15 mouse cellular contexts compared by ENCODE assay signal in genomic region chrX:106628514-106628913, GRCm38 (mm10). TPM values are rescaled to one million over a fixed set of nuclear protein-coding genes. Genes with fewer than 3 reads are reported as not detected.
"Had no signal": no experiment of that assay in that cellular context is flagged by ENCODE, and none has a peak within 500 bp of the region (broad histone marks: within the 10 kb centered on the region; RNA-seq: fewer than 3 reads in every experiment).

No protein-coding gene starts in this region.

- H3K9me3 ChIP-seq: kidney, embryonic 15.5 days; limb, embryonic 13.5 days; lung, embryonic 15.5 days; midbrain, embryonic 13.5 days; neural tube, embryonic 15.5 days had no signal

- H3K4me3 ChIP-seq: kidney, embryonic 15.5 days; limb, embryonic 13.5 days; lung, embryonic 15.5 days; midbrain, embryonic 13.5 days; neural tube, embryonic 15.5 days had no signal

- H3K27ac ChIP-seq: kidney, embryonic 15.5 days; limb, embryonic 13.5 days; lung, embryonic 15.5 days; midbrain, embryonic 13.5 days; neural tube, embryonic 15.5 days; stomach, postnatal 0 days had no signal

- DNase-seq: kidney, adult 2 months; kidney, postnatal 14 days; left cerebral cortex, postnatal 4 days; lung, postnatal 14 days; thymus, adult 18-20 months; thymus, postnatal 14 days had no signal

- H3K27me3 ChIP-seq: kidney, embryonic 15.5 days; limb, embryonic 13.5 days; lung, embryonic 15.5 days; midbrain, embryonic 13.5 days; neural tube, embryonic 15.5 days had no signal

- H3K9ac ChIP-seq: kidney, embryonic 15.5 days; limb, embryonic 13.5 days; lung, embryonic 15.5 days; midbrain, embryonic 13.5 days; neural tube, embryonic 15.5 days had no signal

- H3K4me1 ChIP-seq: kidney, embryonic 15.5 days; limb, embryonic 13.5 days; lung, embryonic 15.5 days; midbrain, embryonic 13.5 days; neural tube, embryonic 15.5 days had no signal

- H3K4me2 ChIP-seq: kidney, embryonic 15.5 days; limb, embryonic 13.5 days; liver, embryonic 11.5 days; lung, embryonic 15.5 days; midbrain, embryonic 13.5 days; neural tube, embryonic 15.5 days had no signal

- ATAC-seq: midbrain, embryonic 13.5 days had no signal

- H3K36me3 ChIP-seq: kidney, embryonic 15.5 days; limb, embryonic 13.5 days; lung, embryonic 15.5 days; midbrain, embryonic 13.5 days; neural tube, embryonic 15.5 days had no signal

RNA-seq across cellular contexts. Expression of gene Gm5127, which starts 45.5 kb away (rescaled TPM):
- total RNA-seq: left cerebral cortex, postnatal 10 days; left cerebral cortex, postnatal 4 days had no signal
- polyA plus RNA-seq: liver, embryonic 11.5 days; liver, embryonic 16.5 days; lung, embryonic 15.5 days had no signal
